Mouse (Mus musculus): ENCODE measurements at regions not wholly inside any gene's neighbourhood (a gene's known extent, or its start where the extent isn't known, plus 50 kb on each side); places are given as distances from the start of the nearest gene placed in this dataset.

DNA sequence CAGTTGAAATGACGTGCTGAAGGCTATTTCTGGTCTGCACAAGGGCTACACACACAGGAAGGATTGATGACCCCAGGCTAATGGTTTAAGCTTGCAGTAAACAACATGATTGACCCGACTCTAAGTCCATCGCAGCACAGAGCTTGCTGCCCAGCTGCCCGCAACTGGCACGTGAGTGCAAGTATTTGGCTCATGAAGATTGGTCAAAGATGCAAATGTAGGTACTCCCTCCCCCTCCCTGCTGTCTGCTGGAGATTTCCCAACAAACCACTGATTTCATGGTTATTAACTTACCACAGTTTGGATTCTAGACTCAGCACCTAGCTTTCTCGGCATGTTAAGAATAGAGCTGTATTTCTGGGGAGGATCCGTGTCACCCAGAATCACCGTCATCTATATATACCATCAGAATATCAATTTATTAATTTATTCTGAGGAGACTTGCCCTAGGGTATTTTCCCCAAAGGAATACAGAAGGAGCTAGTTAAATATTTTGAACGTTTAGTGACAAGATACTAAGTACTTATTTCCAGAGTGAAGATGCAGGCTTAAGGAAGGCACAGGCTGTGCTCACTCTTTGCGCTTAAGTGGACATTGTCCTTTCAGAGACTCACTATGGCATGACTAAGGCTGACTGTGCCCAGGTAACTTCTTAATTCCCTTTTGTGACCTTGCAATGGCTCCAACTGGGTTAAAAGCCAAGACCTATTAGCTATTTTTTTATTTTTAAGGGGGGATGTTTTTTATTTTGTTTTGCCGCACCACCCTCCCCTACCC, 57.7 kb upstream of the Atrnl1 start:
- no peaks in the 10 kb centered on the region for H3K9me3 ChIP-seq (replicated peaks; ENCODE audit: control insufficient read depth, low read length, poor library complexity, severe bottlenecking)
- H3K4me1 ChIP-seq (ENCODE audit: control insufficient read depth, insufficient read depth, low read length) = peaks cover 10% of the 10 kb centered on the region; the same call in 1 of the 2 replicates
- no peak overlapping the region for H3K9ac ChIP-seq (ENCODE audit: low read depth, low read length)
- no peak overlapping the region for H3K4me3 ChIP-seq (ENCODE audit: low read depth, low read length)
- no peak overlapping the region for H3K4me2 ChIP-seq (ENCODE audit: low read length)
- ATAC-seq = no peak
- H3K27me3 ChIP-seq (ENCODE audit: control insufficient read depth, insufficient read depth, low read depth, low read length) = no peaks in the 10 kb centered on the region
- 55% methylated on average over 11 of the region's 11 CpGs for WGBS
- H3K27ac ChIP-seq (ENCODE audit: low read length) = no peak overlapping the region
- no peaks in the 10 kb centered on the region for H3K36me3 ChIP-seq (ENCODE audit: control insufficient read depth, insufficient read depth, low read length)

DNA sequence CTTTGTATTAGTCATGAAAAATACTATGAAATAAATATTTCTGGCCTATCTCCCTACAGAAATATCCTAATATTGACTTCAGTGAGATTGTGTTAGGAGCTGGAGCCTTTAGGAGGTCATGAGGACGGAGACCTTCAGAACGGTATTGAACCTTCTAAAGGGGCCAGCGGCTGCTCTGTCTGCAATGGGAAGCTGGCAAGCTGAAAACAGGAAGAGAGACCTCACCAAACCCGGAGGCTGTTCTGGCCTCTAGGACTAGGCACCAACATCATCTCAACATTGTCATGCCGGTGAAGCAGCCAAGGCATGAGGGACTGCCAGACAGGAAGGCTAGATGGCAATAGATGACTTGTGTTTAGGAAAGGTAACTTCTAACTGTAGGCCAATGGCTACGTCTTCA, 56.7 kb upstream of the Atrnl1 start:
- H3K4me2 ChIP-seq (ENCODE audit: low read length) = no peak overlapping the region
- no peak for ATAC-seq

DNA sequence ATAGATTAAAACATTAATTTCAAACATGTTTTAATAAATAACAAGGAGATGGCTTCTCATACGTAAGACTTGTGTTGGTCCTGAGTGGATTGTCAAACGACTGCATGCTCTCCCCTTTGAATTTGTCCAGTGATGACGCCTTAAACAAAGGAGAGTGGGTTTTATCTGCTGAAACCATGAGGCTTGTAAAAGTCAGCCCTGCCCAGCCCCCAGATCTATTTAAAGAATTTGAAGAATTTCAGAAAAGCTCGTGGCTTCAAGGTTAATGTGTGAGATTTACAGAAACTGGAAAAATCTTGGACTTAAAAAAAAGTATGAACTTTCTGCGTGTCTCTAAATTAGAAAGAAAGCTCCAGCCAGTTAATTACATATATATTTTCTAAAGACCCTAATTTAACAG, 55.5 kb upstream of the Atrnl1 start:
- Histone ChIP-seq H3K4me3 (ENCODE audit: low read depth, low read length) (no peak overlapping the region), H3K36me3 (ENCODE audit: control insufficient read depth, insufficient read depth, low read length) (no peaks in the 10 kb centered on the region), H3K9ac (ENCODE audit: low read depth, low read length) (no peak overlapping the region), H3K4me2 (ENCODE audit: low read length) (no peak overlapping the region), H3K4me1 (ENCODE audit: control insufficient read depth, insufficient read depth, low read length) (peaks cover 14% of the 10 kb centered on the region; the same call in 1 of the 2 replicates), H3K27me3 (ENCODE audit: control insufficient read depth, insufficient read depth, low read depth, low read length) (no peaks in the 10 kb centered on the region), H3K9me3 (replicated peaks; ENCODE audit: control insufficient read depth, low read length, poor library complexity, severe bottlenecking) (no peaks in the 10 kb centered on the region), H3K27ac (ENCODE audit: low read length) (no peak overlapping the region)
- no peak for ATAC-seq
- WGBS = 37% methylated on average over 5 of the region's 5 CpGs

More for the DNA sequence above, 56.7 kb upstream of the Atrnl1 start:
- Histone ChIP-seq H3K4me3 (ENCODE audit: low read depth, low read length) (no peak overlapping the region), H3K27me3 (ENCODE audit: control insufficient read depth, insufficient read depth, low read depth, low read length) (no peaks in the 10 kb centered on the region), H3K9ac (ENCODE audit: low read depth, low read length) (no peak overlapping the region), H3K27ac (ENCODE audit: low read length) (no peak overlapping the region), H3K9me3 (replicated peaks; ENCODE audit: control insufficient read depth, low read length, poor library complexity, severe bottlenecking) (no peaks in the 10 kb centered on the region), H3K36me3 (ENCODE audit: control insufficient read depth, insufficient read depth, low read length) (no peaks in the 10 kb centered on the region), H3K4me1 (ENCODE audit: control insufficient read depth, insufficient read depth, low read length) (peaks cover 14% of the 10 kb centered on the region; the same call in 1 of the 2 replicates)
- 94% methylated on average over 6 of the region's 6 CpGs for WGBS

DNA sequence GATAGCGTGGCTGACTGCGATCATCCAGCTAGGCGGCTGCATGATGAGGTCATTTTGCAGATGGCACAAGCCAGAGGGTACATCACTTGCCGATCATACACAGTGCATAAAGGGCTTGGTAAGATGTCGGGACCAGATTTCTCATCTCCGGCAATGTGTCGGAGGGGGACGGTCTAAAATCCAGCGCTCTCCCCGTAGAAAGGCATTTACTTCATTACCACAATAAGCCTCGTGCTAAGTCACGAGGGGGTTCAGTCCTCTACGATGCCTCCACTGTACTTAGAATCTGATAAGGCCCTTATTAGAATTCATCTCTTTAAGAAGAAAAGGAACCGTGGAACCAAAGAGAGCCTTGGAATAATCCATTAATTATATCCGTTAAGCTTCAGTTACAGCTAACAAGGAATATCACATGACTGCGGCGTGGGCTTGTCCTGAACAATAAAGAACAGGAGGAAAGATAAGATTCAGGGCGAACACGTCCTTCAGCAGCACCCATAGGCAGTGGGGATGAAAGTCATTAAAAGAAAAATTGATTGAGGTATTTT, 52.3 kb upstream of the Atrnl1 start:
- Histone ChIP-seq H3K4me1 (ENCODE audit: control insufficient read depth, insufficient read depth, low read length) (peaks cover 7% of the 10 kb centered on the region; the same call in 1 of the 2 replicates), H3K9ac (ENCODE audit: low read depth, low read length) (no peak overlapping the region; the same call in 1 of the 2 replicates), H3K4me2 (ENCODE audit: low read length) (peak overlapping the region; percentile 0; the same call in 1 of the 2 replicates), H3K9me3 (replicated peaks; ENCODE audit: control insufficient read depth, low read length, poor library complexity, severe bottlenecking) (no peaks in the 10 kb centered on the region), H3K27ac (ENCODE audit: low read length) (peak overlapping the region; percentile 59), H3K27me3 (ENCODE audit: control insufficient read depth, insufficient read depth, low read depth, low read length) (no peaks in the 10 kb centered on the region), H3K36me3 (ENCODE audit: control insufficient read depth, insufficient read depth, low read length) (no peaks in the 10 kb centered on the region), H3K4me3 (ENCODE audit: low read depth, low read length) (no peak overlapping the region)
- WGBS = 22% methylated on average over 19 of the region's 19 CpGs
- peak; percentile 70; the same call in 1 of the 2 replicates for ATAC-seq

DNA sequence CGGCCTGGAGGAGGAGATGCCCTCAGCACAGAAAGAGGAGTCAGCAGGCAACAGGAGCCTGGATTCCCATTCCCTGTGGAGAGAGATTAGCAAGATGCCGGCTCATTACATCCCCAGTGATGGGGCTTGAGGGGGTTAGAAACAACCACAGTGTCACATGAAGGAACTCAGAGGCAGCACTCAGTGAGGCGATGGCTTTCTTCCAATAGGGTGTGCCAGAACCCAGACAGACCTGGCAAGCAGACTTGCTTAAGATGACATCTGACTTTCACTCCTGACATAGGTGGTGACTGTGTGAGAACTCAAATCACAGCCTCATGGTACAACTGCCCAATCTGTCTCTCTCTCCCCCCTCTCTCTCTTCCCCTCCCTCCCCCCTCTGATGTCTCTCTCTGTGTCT, 50.1 kb upstream of the Atrnl1 start:
- H3K36me3 ChIP-seq (ENCODE audit: control insufficient read depth, insufficient read depth, low read length) = no peaks in the 10 kb centered on the region
- H3K4me3 ChIP-seq (ENCODE audit: low read depth, low read length) = no peak overlapping the region
- no peak overlapping the region for H3K4me2 ChIP-seq (ENCODE audit: low read length)
- peaks cover 3% of the 10 kb centered on the region; the same call in 1 of the 2 replicates for H3K4me1 ChIP-seq (ENCODE audit: control insufficient read depth, insufficient read depth, low read length)
- 33% methylated on average over 3 of the region's 3 CpGs for WGBS
- ATAC-seq = no peak
- H3K27me3 ChIP-seq (ENCODE audit: control insufficient read depth, insufficient read depth, low read depth, low read length) = no peaks in the 10 kb centered on the region
- H3K27ac ChIP-seq (ENCODE audit: low read length) = no peak overlapping the region
- no peak overlapping the region for H3K9ac ChIP-seq (ENCODE audit: low read depth, low read length)
- H3K9me3 ChIP-seq (replicated peaks; ENCODE audit: control insufficient read depth, low read length, poor library complexity, severe bottlenecking) = no peaks in the 10 kb centered on the region
